Mouse (Mus musculus): ENCODE results near the gene Krt18. TPM values are rescaled to one million over a fixed set of nuclear protein-coding genes. Genes with fewer than 3 reads are reported as not detected.

Krt18 gene
- total RNA-seq (2023): not detected

DNA sequence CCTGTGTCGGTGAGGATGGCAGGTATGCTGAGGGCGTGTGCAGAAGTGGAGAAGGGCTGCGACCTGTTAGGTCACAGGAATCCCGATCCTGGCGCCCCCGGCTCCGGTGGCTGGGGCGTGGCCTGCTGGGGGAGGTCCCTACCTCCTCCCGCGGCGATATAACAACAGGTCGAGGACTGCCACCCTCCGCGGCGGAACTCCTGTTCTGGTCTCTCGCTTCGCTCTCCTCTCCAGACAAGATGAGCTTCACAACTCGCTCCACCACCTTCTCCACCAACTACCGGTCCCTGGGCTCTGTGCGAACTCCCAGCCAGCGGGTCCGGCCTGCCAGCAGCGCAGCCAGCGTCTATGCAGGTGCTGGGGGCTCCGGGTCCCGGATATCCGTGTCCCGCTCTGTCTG, at the start of gene Krt18:
TSS of gene Krt18 (plus strand) at position 141 of the 400 bp plus-strand sequence.

GRCm38 (mm10) chr15:102004189-102004588, 23.8 kb upstream of the Krt18 start, which contains the start of gene Krt8:
Gene Krt8, minus strand, starts transcription at chr15:102004482.

DNA sequence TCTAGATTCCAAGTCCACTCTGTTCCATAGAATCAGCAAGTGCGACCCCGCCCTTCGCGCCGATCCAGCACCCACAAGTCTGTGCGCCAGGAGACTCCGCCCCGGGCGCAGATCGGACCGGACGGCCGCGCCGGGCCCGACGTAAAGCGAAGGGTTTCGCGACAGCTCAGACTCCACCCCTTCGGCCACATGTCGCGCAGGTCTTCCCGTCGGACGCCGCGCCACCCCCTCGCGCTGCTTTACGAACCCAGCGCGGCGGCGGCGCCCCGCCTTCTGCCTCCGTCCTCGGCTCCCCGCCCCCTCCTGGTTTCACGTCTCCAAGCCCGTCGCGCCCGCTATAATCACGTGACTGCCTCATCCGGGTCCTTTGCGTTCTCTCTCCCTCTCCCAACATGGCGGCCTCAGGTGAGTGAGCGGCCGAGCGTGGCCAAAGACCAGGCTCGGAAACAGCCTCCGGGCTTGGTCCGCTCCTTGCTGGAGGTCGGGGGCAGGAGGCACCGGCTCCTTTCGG, 45.6 kb downstream of the Krt18 start, which contains the start of gene Eif4b:
TSS of gene Eif4b (plus strand) at position 215 of the 511 bp plus-strand sequence.

Other genes starting within 250 kb of the Krt18 start
- not detected for gene Krt72, start 241.7 kb upstream of the Krt18 start, total RNA-seq (2023)
- not detected for gene Krt73, start 225.8 kb upstream of the Krt18 start, total RNA-seq (2023)
- not detected for gene Krt2, start 210.0 kb upstream of the Krt18 start, total RNA-seq (2023)
- gene Krt1, start 177.4 kb upstream of the Krt18 start, total RNA-seq (2023): not detected
- not detected for gene Krt77, start 158.5 kb upstream of the Krt18 start, total RNA-seq (2023)
- gene Krt76, start 135.3 kb upstream of the Krt18 start, total RNA-seq (2023): not detected
- gene Krt4, start 103.4 kb upstream of the Krt18 start, total RNA-seq (2023): not detected
- gene Krt79, start 87.9 kb upstream of the Krt18 start, total RNA-seq (2023): not detected
- not detected for gene Krt78, start 73.9 kb upstream of the Krt18 start, total RNA-seq (2023)
- not detected for gene Krt8, start 23.7 kb upstream of the Krt18 start, total RNA-seq (2023)
- gene Eif4b, start 45.6 kb downstream of the Krt18 start, total RNA-seq (2023): 270 TPM
- 0.73 TPM for gene Tns2, start 72.2 kb downstream of the Krt18 start, total RNA-seq (2023)
- 29.8 TPM for gene Spryd3, start 108.1 kb downstream of the Krt18 start, total RNA-seq (2023)
- gene Igfbp6, start 116.2 kb downstream of the Krt18 start, total RNA-seq (2023): not detected
- 0.67 TPM for gene Soat2, start 122.3 kb downstream of the Krt18 start, total RNA-seq (2023)
- gene Zfp740, start 175.1 kb downstream of the Krt18 start, total RNA-seq (2023): 97.8 TPM
- gene Csad, start 176.5 kb downstream of the Krt18 start, total RNA-seq (2023): 22.1 TPM
- 752 TPM for gene Itgb7, start 203.8 kb downstream of the Krt18 start, total RNA-seq (2023)
- 64.3 TPM for gene Rarg, start 229.3 kb downstream of the Krt18 start, total RNA-seq (2023)
- not detected for gene Gm9918, start 242.4 kb downstream of the Krt18 start, total RNA-seq (2023)